Mouse (Mus musculus) heart, postnatal 0 days (tissue): ENCODE measurements around the gene Gimap9.

Experiments
- CTCF ChIP-seq: IDR thresholded peaks from 2 replicates; pipeline ENCODE4 v1.5.1; 2016; ENCODE audit warnings: antibody characterized with exemption, control low read depth, low read depth
- EP300 ChIP-seq: IDR thresholded peaks from 2 replicates; pipeline ENCODE4 v1.6.1; 2016; ENCODE audit warnings: antibody characterized with exemption, low read depth

- TF ChIP-seq CTCF (no peak), EP300 (no peak)
Measured at GRCm38 (mm10) chr6:48630831-48631230, 45.1 kb upstream of the Gimap9 start.
